Mouse (Mus musculus) megakaryocyte-erythroid progenitor cell, adult 5 weeks (primary cell): ENCODE results near the gene Olfr504. TPM values are rescaled to one million over a fixed set of nuclear protein-coding genes. Genes with fewer than 3 reads are reported as not detected.

Source experiments
- polyA plus RNA-seq: library from polyadenylated mRNA; stranded (reverse); fragments of >175 nt; gene quantifications from 2 replicates; pipeline ENCODE4 v1.2.3, GENCODE M21; 2012

The Olfr504 gene
- polyA plus RNA-seq = not detected in 2 replicates

DNA sequence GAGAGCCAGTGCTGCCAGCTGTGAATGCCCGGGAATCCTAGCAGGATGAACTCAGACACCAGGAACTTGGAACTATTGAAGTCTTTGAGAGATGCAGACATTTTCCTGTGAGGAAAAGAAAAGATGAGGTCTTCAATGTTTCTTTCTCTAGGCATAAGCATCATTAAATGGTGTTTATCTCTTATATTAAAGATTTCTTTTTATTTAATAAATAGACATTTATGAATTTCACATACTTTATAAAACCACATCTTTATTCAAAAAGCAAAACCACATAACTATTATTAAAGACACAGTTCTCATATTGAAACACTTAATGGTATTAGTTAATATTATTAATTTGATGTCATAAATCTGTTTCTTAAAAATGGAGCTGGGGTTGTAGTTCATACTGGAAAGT is at the start of gene Olfr504:
TSS of gene Olfr504 (minus strand) at position 101 of the 400 bp plus-strand sequence.

DNA sequence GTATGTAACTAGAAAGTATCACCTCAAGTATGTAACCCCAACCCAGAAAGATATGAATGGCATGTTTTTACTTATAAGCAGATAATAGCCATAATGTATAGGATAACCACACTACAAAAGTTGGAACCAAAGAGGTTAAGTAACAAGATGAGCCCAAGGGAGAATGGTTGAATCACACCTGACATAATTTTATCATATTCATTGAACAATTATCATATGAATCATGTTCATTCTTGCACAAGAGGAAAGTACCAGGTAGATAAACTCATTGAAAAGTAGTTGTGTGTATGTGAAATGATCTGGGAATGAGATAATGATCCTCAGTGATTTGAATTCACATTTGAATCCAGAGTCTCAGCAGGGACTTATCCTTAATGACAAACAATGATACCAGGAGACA is 44.9 kb upstream of the Olfr504 start, which contains the start of gene Olfr506:
TSS of gene Olfr506 (plus strand) at position 301 of the 400 bp plus-strand sequence.

DNA sequence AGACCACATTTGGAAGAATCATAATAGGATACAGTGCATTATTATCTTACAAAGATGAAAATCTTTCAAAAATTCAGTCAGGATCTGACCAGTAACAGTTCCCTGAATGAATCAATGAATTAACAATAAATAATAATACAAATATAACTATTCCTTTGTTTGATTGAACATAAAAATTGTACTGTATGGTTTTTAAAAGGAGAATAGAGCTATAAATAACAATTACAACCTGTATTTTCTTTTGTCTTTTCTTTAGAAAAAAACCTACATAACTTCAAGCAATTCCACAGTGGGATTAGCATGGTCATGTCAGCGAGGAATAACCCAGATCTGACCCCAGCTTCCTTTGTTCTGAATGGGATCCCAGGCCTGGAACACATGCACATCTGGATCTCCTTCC is 21.4 kb downstream of the Olfr504 start, which contains the start of gene Olfr503:
TSS of gene Olfr503 (plus strand) at position 301 of the 400 bp plus-strand sequence.

DNA sequence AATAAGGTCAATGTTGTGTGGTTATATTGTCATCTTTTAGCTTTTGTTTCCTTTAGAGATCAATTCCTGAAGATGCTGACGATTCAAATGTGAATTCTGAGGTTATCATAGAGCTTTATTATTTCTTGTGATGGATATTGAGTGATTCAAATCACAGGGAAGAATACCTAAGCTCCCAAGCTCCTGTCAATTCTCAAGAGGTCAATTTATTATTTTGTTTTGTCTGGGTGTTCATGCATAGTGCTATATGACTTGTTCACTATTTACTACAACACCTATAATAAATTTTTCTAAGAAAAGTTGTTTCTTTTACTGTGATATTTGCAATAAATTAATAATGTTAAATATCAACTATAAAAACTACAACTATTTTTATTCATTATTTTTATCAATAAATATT is 40.6 kb downstream of the Olfr504 start, which contains the start of gene Olfr502:
TSS of gene Olfr502 (minus strand) at position 101 of the 400 bp plus-strand sequence.

Other genes with a start within 250 kb of the Olfr504 start
- not detected in 2 replicates for gene Olfr492, start 242.1 kb downstream of the Olfr504 start, polyA plus RNA-seq
- gene Olfr493, start 218.8 kb downstream of the Olfr504 start, polyA plus RNA-seq = not detected in 2 replicates
- gene Olfr494, start 200.5 kb downstream of the Olfr504 start, polyA plus RNA-seq = not detected in 2 replicates
- not detected in 2 replicates for gene Olfr495, start 172.6 kb downstream of the Olfr504 start, polyA plus RNA-seq
- not detected in 2 replicates for gene Olfr497, start 145.4 kb downstream of the Olfr504 start, polyA plus RNA-seq
- gene Olfr498, start 100.5 kb downstream of the Olfr504 start, polyA plus RNA-seq = not detected in 2 replicates
- gene Olfr502, start 40.7 kb downstream of the Olfr504 start, polyA plus RNA-seq = not detected in 2 replicates
- gene Olfr503, start 21.3 kb downstream of the Olfr504 start, polyA plus RNA-seq = not detected in 2 replicates
- gene Olfr506, start 45.0 kb upstream of the Olfr504 start, polyA plus RNA-seq = not detected in 2 replicates
- not detected in 2 replicates for gene Olfr507, start 56.0 kb upstream of the Olfr504 start, polyA plus RNA-seq
- not detected in 2 replicates for gene Olfr508, start 64.2 kb upstream of the Olfr504 start, polyA plus RNA-seq
- 0.02 TPM in 1 of 2 replicates, not detected in the other for gene Olfr509, start 86.1 kb upstream of the Olfr504 start, polyA plus RNA-seq
- gene Olfr510, start 100.6 kb upstream of the Olfr504 start, polyA plus RNA-seq = not detected in 2 replicates
- gene Olfr512, start 147.5 kb upstream of the Olfr504 start, polyA plus RNA-seq = not detected in 2 replicates
- not detected in 2 replicates for gene Olfr513, start 185.2 kb upstream of the Olfr504 start, polyA plus RNA-seq